Mouse (Mus musculus): ENCODE measurements at regions not wholly inside any gene's neighbourhood (a gene's known extent, or its start where the extent isn't known, plus 50 kb on each side); places are given as distances from the start of the nearest gene placed in this dataset.

GRCm38 (mm10) chr12:54283646-54284045 is 80.0 kb upstream of the Egln3 start:
- in situ Hi-C loops (cut with MboI; ENCODE audit: low sequenced_read_pairs) = no loop called here

GRCm38 (mm10) chr12:54283011-54283410 is 79.4 kb upstream of the Egln3 start:
- in situ Hi-C loops (cut with MboI; ENCODE audit: low sequenced_read_pairs) = no loop called here

GRCm38 (mm10) chr12:54282281-54282921 is 78.7 kb upstream of the Egln3 start:
- in situ Hi-C loops (cut with MboI; ENCODE audit: low sequenced_read_pairs) = no loop called here

- in situ Hi-C loops (cut with MboI; ENCODE audit: low sequenced_read_pairs) = no loop called here
Measured at GRCm38 (mm10) chr12:54280457-54280856, 76.8 kb upstream of the Egln3 start.

GRCm38 (mm10) chr12:54280001-54280400 is 76.3 kb upstream of the Egln3 start:
- in situ Hi-C loops (cut with MboI; ENCODE audit: low sequenced_read_pairs) = no loop called here

DNA sequence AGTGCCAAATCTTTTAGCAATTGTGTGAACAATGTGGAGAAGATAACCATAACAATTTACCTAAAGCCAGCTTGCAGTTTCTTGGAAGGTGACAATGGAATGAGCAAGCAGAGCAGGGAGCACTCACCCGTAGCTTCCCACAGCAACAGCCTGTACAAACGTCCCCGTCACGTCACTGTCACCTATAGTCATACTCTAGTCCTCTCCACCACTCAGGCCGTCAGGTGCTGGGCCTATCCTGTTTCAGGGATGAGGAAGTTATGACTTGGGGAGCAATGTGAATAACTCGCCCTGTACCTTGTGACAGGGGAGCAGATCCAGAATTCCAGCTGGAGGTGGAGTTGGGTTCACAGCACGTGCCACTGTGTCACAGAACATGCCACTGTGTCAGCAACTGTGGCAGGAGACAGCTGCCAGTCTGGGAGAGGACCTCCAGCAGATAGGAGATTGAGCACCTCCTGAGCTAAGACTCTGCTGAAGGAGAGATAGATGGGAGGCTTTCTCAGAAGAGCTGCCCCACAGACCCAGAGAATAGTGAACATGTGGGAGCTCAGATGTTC is 73.4 kb upstream of the Egln3 start:
- in situ Hi-C loops (cut with MboI; ENCODE audit: low sequenced_read_pairs) = no loop called here

DNA sequence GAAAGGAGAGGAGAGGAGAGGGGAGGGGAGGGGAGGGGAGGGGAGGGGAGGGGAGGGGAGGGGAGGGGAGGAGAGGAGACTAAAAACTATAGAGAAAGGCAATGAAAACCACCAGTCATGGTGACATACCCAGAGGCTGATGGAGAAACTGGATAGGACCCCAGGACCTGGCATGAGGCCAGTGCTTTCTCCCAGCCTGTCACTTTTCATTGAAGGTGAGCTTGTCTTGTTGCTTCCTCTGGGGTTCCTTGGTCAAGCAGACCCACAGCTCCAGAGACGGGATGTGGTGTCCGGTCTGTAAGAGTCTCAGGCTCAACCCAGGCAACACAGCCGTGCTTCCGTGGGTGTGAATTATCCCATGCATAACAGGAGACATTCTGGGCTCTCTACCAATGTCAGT is 69.8 kb upstream of the Egln3 start:
- in situ Hi-C loops (cut with MboI; ENCODE audit: low sequenced_read_pairs) = no loop called here

DNA sequence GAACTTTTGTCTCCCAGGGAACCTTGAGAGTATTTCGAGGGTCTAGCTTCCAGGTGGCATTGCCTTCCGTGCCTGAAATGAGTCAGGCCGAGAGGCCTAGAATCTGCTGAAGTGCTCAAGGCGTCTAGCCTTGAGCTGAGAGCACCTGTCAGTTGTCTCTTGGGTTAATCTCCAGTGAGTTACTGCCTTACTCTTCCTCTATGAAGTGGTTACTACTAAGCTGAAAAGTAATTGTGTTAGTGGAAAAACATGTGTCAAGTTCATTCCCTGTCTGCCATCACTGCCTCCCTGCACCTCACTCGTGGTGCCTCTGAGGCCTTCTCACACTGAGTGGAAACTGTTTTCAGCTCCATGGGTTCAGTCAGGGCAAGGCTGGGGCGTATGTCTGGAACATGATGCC is 69.0 kb upstream of the Egln3 start:
- in situ Hi-C loops (cut with MboI; ENCODE audit: low sequenced_read_pairs) = no loop called here

DNA sequence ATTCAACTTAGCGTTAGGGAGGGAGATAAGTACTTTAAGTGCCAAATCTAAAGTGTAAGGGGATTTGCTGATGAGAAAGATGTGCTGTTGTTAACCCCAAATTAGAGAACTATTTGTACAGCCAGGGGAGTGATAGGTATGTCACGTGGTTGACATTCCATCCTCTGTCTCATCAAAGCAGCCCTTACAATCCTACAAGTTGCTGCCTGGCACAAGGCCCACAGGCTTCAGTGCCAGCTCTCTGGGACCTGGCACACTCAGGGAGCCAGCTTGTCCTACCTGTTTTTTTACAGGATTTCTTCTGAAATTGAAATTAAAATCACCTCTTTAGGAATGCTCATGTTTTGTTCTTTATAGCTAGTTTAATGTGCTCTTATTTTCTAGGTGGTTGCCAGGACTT is 68.6 kb upstream of the Egln3 start:
- in situ Hi-C loops (cut with MboI; ENCODE audit: low sequenced_read_pairs) = no loop called here

DNA sequence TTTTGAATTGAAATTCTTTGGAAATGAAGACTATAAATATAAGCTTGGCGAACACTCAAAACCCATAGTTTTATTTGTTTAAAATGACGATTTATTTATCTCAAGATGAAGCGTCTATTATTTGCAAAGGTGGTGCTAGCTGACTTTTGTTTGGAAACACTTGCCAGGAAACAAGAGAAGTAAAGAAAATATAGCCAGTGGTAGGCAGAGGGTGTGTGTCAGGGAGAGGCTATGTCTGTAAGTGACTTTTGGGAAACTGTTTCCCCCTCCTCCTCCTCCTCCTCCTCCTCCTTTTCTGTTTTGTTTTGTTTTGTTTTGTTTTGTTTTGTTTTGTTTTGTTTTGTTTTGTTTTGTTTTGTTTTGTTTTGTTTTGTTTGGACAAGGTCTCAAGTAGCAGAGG is 62.2 kb upstream of the Egln3 start:
- in situ Hi-C loops (cut with MboI; ENCODE audit: low sequenced_read_pairs) = no loop called here

DNA sequence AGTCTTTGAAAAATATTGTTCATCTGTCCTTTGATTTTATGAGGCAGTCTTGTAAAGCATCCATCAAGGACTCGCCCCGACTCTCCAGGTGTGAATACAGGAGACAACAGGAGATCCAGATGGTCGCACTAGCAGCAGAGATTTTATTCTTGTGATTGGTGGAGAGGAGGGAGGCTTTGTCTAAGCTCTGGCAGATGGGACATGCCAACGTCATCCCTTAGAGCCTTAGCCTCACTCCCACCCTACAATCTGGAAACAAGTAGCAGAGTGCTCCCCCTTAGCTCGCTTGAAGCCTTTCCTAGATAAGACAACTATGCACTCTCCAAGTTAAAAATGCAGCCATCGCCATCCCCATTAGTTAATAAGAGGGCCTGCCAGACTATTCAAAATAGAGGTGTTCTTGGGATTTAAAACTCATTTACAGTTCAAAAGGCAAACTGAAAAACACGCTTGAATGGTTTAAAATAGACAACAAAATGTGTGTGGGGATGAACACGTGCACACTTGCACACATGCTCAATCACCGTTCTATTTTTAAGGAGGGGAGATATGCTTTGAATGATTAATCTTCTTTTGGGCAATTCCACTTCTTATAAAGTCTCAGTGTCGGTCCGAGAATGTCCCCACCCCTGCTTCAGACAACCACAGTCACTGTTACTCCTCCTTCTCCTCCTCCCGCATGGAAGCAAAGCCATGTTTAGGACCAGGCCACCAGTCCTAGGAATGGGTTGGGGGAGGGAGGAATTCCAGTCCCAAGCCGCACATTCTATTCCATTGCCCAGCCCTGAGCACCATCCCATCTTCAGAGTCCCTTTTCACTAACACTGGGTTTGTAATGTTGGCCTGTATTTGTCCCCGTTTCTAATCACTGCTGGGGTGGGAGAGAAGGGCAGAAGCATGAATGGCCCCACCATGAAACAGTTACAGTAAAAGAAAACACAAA is 61.5 kb upstream of the Egln3 start:
- in situ Hi-C loops (cut with MboI; ENCODE audit: low sequenced_read_pairs) = no loop called here

- in situ Hi-C loops (cut with MboI; ENCODE audit: low sequenced_read_pairs) = no loop called here
Measured at GRCm38 (mm10) chr12:54264418-54264733, 60.7 kb upstream of the Egln3 start.

DNA sequence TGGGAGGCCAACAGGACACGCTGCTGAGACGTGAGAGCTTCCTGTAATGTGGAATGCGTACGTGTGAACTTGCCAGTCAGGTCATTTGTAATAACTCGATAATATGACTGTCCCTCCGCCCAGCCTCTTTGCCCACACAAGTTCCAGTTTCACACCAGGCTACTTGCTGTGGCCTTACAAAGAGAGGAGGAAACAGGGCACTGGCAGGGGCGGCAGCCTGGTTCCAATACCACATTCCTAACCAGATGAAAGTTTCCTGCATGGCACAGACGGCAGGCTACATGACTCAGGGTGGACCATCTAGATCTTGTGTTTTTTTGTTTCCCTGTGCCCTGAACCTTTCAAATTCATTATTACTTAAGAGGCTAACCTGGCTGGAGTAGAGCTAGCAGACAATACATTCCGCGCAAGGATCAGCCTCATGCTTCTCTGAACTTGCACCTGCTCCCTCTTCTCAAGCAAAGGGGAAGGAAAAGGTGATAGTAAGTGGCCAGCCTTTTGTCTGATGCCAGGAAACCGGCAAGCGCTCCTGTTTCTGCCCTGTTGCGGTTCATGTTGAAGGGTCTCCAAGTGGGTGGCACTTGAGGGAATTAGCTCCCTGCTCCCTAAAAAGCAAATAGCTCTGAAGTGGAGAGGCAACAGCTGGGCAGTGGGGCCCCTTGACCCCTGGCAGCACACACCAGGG is 60.2 kb upstream of the Egln3 start:
- in situ Hi-C loops (cut with MboI; ENCODE audit: low sequenced_read_pairs) = no loop called here

DNA sequence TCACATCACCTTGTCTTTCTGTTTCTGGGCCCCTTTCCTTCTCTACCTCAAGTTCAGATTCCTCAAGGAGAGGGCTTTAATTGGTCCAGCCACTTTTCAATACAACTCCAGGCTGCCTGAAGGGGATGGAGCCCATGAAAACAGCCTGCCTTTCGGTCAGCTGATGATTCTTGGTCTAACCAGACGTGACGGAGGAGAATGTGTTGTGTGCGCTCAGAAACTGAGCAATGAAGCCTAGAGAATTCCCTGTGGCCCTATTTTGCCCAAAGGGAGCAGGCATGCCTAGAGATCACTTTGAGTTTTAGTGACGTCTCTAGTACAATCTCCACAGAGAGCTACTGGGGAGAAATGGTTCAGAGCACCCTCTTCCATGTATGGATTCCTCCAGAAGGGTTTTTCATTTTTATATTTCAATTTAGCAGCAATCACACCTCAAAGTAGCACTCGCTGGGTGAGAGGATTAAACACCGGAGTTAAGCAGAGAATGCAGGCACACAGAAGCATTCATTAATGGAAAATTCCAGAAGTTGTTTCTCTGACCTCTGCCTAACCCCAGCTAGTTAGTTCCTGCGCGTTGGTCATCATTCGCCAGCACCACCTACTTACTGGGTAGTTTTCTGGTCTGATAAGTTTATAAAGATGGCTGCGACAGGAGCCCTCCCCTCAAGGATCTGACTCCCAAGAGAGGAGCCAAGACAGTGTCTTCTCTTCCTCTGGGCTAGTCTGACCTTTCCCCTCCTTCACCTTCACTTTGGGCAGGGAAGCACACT is 58.8 kb upstream of the Egln3 start:
- in situ Hi-C loops (cut with MboI; ENCODE audit: low sequenced_read_pairs) = no loop called here

DNA sequence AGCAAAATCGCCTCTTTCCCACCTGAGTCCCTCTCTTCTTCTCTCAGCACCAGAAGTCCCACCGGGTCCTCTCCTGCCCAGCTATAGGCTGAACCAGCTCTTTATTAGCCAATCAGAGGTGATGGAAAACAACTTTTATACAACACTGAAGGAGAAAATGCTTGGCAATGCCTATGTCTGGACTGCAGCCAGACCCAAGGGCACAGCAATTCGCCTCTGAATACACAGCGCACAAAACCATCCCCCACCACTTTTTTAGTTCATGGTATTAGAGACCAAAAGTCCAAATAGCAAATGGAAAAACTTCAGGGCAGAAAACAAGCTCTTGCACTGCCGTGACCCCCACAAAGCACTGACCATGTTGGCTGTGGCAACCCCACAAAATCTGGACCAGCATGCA is 57.8 kb upstream of the Egln3 start:
- in situ Hi-C loops (cut with MboI; ENCODE audit: low sequenced_read_pairs) = no loop called here

DNA sequence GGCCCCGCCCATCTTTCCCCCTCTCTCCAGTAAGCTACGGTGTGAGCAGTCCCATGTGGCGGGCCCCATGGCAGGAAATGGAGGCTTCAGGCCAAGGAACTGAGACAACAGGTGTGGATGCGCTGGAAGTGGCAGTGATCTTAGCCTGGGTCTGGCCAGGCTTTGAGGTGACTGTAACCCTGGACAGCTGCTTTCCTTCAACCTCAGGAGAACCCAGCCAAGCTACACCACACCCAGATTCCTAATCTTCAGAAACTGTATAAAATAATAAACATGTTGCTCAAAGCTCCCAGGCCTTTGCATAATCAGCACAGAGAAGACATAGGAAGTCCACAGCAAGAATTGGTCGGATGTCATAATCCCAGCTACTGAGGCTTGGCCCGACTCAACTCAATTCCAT is 56.8 kb upstream of the Egln3 start:
- in situ Hi-C loops (cut with MboI; ENCODE audit: low sequenced_read_pairs) = no loop called here

- in situ Hi-C loops (cut with MboI; ENCODE audit: low sequenced_read_pairs) = no loop called here
Measured at GRCm38 (mm10) chr12:54257776-54258433, 54.2 kb upstream of the Egln3 start.

GRCm38 (mm10) chr12:54256506-54257128 is 53.0 kb upstream of the Egln3 start:
- in situ Hi-C loops (cut with MboI; ENCODE audit: low sequenced_read_pairs) = no loop called here
